ENCODE assay signal across 10 mouse cellular contexts in the genomic region with DNA sequence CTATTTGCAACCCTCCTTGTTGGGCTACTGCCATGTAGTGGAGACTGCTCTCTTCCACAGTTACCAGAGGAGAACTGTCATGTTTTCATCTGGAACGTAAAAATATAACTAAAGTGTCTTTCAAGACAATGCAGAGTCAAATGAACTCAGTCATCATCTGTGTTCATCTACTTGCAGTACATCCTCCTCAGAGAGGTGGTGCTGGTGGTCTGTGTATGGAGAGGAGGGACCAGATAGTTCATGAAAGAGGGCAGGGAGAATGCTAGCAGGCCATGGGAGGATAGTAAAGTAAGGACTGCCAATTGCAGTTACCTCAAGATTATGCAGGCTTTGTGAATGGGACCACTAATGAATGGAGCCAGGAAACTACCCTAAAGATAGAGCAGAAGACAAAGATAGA.
DNase-seq lines count a peak whose midpoint lies in the region; ATAC-seq and TF ChIP-seq lines count a peak whose summit lies in the region.
"Had no signal": no experiment of that assay in that cellular context is flagged by ENCODE, and none has a peak within 500 bp of the region (broad histone marks: within the 10 kb centered on the region; RNA-seq: fewer than 3 reads in every experiment).

No protein-coding gene starts in this region.

- no peak overlapping the region for H3K4me3 ChIP-seq in lung, postnatal 0 days (ENCODE audit: low read depth, low read length)
- no peak overlapping the region for H3K4me3 ChIP-seq in cortical plate, adult 2 months (ENCODE audit: insufficient read depth, low read length)
- H3K4me3 ChIP-seq in forebrain, embryonic 13.5 days, result no peak overlapping the region

- ATAC-seq in frontal cortex, adult (ENCODE audit: low TSS enrichment), result peak; percentile 93
- ATAC-seq in lung, postnatal 0 days, result no peak
- ATAC-seq in forebrain, embryonic 13.5 days, result no peak

- H3K9me3 ChIP-seq in lung, postnatal 0 days (ENCODE audit: low read length), result no peaks in the 10 kb centered on the region
- H3K9me3 ChIP-seq in forebrain, embryonic 13.5 days (replicated peaks), result 0 out of 2 replicates have a peak, but pooled peaks cover 3% of the 10 kb centered on the region

- H3K9ac ChIP-seq in lung, postnatal 0 days (replicated peaks; ENCODE audit: low read depth), result no peak overlapping the region
- H3K9ac ChIP-seq in forebrain, embryonic 13.5 days, result no peak overlapping the region
- H3K9ac ChIP-seq: liver, embryonic 14.5 days had no signal

- no peak overlapping the region for H3K27ac ChIP-seq in lung, postnatal 0 days (ENCODE audit: low read length)
- H3K27ac ChIP-seq in cortical plate, adult 2 months (ENCODE audit: insufficient read depth, low read length), result no peak overlapping the region
- no peak overlapping the region for H3K27ac ChIP-seq in forebrain, embryonic 13.5 days
- H3K27ac ChIP-seq: liver, embryonic 14.5 days had no signal

- H3K36me3 ChIP-seq in lung, postnatal 0 days (ENCODE audit: insufficient read depth, low read length), result no peaks in the 10 kb centered on the region
- no peaks in the 10 kb centered on the region for H3K36me3 ChIP-seq in forebrain, embryonic 13.5 days (ENCODE audit: poor library complexity, severe bottlenecking)

- H3K4me2 ChIP-seq in lung, postnatal 0 days (replicated peaks; ENCODE audit: low read depth, low read length), result no peak overlapping the region
- H3K4me2 ChIP-seq in forebrain, embryonic 13.5 days, result no peak overlapping the region

- no peak for TF ChIP-seq POLR2A in cortical plate, adult 2 months (IDR thresholded peaks at IDR 0.05; ENCODE audit: extremely low read depth, insufficient read depth, low read length)

- no peaks in the 10 kb centered on the region for H3K4me1 ChIP-seq in lung, postnatal 0 days (ENCODE audit: insufficient read depth, low read depth, low read length)
- no peaks in the 10 kb centered on the region for H3K4me1 ChIP-seq in cortical plate, adult 2 months (ENCODE audit: control insufficient read depth, insufficient read depth, low read length)
- H3K4me1 ChIP-seq in forebrain, embryonic 13.5 days, result no peaks in the 10 kb centered on the region

- no peak for DNase-seq in frontal cortex, postnatal 14 days (ENCODE audit: low spot score in 2 of 2)
- no peak for DNase-seq in lung, postnatal 0 days (ENCODE audit: low spot score)
- DNase-seq in lung, postnatal 36 days, result no peak
- DNase-seq in right cerebral cortex, postnatal 14 days, result peak; percentile 13
- DNase-seq in urinary bladder, postnatal 14 days (ENCODE audit: low spot score), result no peak
- DNase-seq: thymus, postnatal 36 days had no signal

- WGBS in lung, postnatal 0 days, result 58% methylated on average over 1 of the region's 1 CpGs
- 88% methylated on average over 1 of the region's 1 CpGs for WGBS in forebrain, embryonic 13.5 days

- no peak for TF ChIP-seq EP300 in lung, postnatal 0 days (IDR thresholded peaks at IDR 0.05)

- peak; percentile 54 for TF ChIP-seq CTCF in lung, postnatal 0 days (IDR thresholded peaks at IDR 0.05)
- TF ChIP-seq CTCF in cortical plate, adult 2 months (IDR thresholded peaks at IDR 0.05; ENCODE audit: extremely low read depth, insufficient read depth, low read length), result peak; percentile 78

- no peaks in the 10 kb centered on the region for H3K27me3 ChIP-seq in lung, postnatal 0 days (replicated peaks; ENCODE audit: insufficient read depth, low read length)
- no peaks in the 10 kb centered on the region for H3K27me3 ChIP-seq in forebrain, embryonic 13.5 days
